Mouse (Mus musculus) forebrain, embryonic 11.5 days (tissue): ENCODE measurements around the gene Pde4d. TPM values are rescaled to one million over a fixed set of nuclear protein-coding genes. Genes with fewer than 3 reads are reported as not detected.
A peak's percentile ranks its signal among the peaks of the same experiment; 100 is the strongest.

Experiments
- ATAC-seq: fragments of 200-750 bp; cut with Nextera tagmentation; replicated peaks from 2 replicates; pipeline ENCODE4 v1.8.0; 2017; ENCODE audit warnings: moderate TSS enrichment; ENCODE audit not compliant: low FRiP score
- DNase-seq: peaks from one replicate; pipeline ENCODE4 v3.0.0-alpha.2; 2017; ENCODE audit warnings: low spot score
- H3K27ac ChIP-seq: fragments of 300-500 bp; sonication (generic); 2 replicates; pipeline ENCODE4 v1.5.1; 2014; ENCODE audit warnings: low read depth, low read length
- H3K27me3 ChIP-seq: fragments of 300-500 bp; sonication (generic); 2 replicates; pipeline ENCODE4 v1.6.1; 2014; ENCODE audit warnings: mild to moderate bottlenecking, low read length, mixed read lengths; ENCODE audit not compliant: control insufficient read depth, insufficient read depth
- H3K36me3 ChIP-seq: fragments of 300-500 bp; sonication (generic); 2 replicates; pipeline ENCODE4 v1.6.1; 2014; ENCODE audit warnings: mild to moderate bottlenecking, low read length, moderate library complexity, mixed read lengths; ENCODE audit not compliant: control insufficient read depth, insufficient read depth
- H3K4me1 ChIP-seq: fragments of 300-500 bp; sonication (generic); replicated peaks from 2 replicates; pipeline ENCODE4 v1.6.1; 2014; ENCODE audit warnings: low read length, mixed read lengths; ENCODE audit not compliant: control insufficient read depth, insufficient read depth
- H3K4me2 ChIP-seq: fragments of 300-500 bp; sonication (generic); 2 replicates; pipeline ENCODE4 v1.6.1; 2014; ENCODE audit warnings: low read depth, mild to moderate bottlenecking, low read length, moderate library complexity, mixed read lengths; ENCODE audit not compliant: severe bottlenecking
- H3K4me3 ChIP-seq: fragments of 300-500 bp; sonication (generic); 2 replicates; pipeline ENCODE4 v1.5.1; 2014; ENCODE audit warnings: low read depth, low read length
- H3K9ac ChIP-seq: fragments of 300-500 bp; sonication (generic); 2 replicates; pipeline ENCODE4 v1.6.1; 2014; ENCODE audit warnings: low read length
- H3K9me3 ChIP-seq: fragments of 300-500 bp; sonication (generic); 2 replicates; pipeline ENCODE4 v1.6.1; 2016; ENCODE audit warnings: low read length, mixed read lengths; ENCODE audit not compliant: control insufficient read depth
- WGBS: fragments of 180-500 bp; shearing (Covaris S2); extraction: QIAGEN DNeasy Blood & Tissue Kit; methylation state at CpG from one replicate; pipeline ENCODE4 v1.1.7; 2014; 5-methylcytosine and 5-hydroxymethylcytosine counted together
- polyA plus RNA-seq: library from polyadenylated mRNA; unstranded; fragments of >200 nt; fragmentation: Nextera tagmentation; extraction: Ambion mirVana; gene quantifications from 2 replicates; pipeline ENCODE4 v1.2.1, GENCODE M21; 2014

Pde4d gene
- polyA plus RNA-seq, 1 experiment from 2014 or later, result 11.9 TPM

- H3K9ac ChIP-seq, result no peak overlapping the region
- 88% methylated on average over 2 of the region's 2 CpGs for WGBS
Observed at GRCm38 (mm10) chr13:109429544-109429943, 979.8 kb downstream of the Pde4d start.

GRCm38 (mm10) chr13:109437231-109437776, 987.6 kb downstream of the Pde4d start:
- no peak for ATAC-seq
- no peaks in the 10 kb centered on the region for H3K36me3 ChIP-seq
- no peak overlapping the region for H3K9ac ChIP-seq
- no peaks in the 10 kb centered on the region for H3K27me3 ChIP-seq
- no peak overlapping the region for H3K4me3 ChIP-seq
- H3K4me1 ChIP-seq, result no peaks in the 10 kb centered on the region; the same call in 1 of the 2 replicates
- DNase-seq, result no peak
- no peak overlapping the region for H3K27ac ChIP-seq
- H3K4me2 ChIP-seq, result no peak overlapping the region
- H3K9me3 ChIP-seq, result no peaks in the 10 kb centered on the region
- WGBS, result 72% methylated on average over 4 of the region's 4 CpGs

More at GRCm38 (mm10) chr13:109429544-109429943, 979.8 kb downstream of the Pde4d start:
- Histone ChIP-seq H3K4me3 (no peak overlapping the region), H3K36me3 (no peaks in the 10 kb centered on the region), H3K27ac (no peak overlapping the region), H3K9me3 (no peaks in the 10 kb centered on the region), H3K4me1 (no peaks in the 10 kb centered on the region), H3K4me2 (no peak overlapping the region), H3K27me3 (no peaks in the 10 kb centered on the region)
- ATAC-seq, result no peak
- no peak for DNase-seq

DNA sequence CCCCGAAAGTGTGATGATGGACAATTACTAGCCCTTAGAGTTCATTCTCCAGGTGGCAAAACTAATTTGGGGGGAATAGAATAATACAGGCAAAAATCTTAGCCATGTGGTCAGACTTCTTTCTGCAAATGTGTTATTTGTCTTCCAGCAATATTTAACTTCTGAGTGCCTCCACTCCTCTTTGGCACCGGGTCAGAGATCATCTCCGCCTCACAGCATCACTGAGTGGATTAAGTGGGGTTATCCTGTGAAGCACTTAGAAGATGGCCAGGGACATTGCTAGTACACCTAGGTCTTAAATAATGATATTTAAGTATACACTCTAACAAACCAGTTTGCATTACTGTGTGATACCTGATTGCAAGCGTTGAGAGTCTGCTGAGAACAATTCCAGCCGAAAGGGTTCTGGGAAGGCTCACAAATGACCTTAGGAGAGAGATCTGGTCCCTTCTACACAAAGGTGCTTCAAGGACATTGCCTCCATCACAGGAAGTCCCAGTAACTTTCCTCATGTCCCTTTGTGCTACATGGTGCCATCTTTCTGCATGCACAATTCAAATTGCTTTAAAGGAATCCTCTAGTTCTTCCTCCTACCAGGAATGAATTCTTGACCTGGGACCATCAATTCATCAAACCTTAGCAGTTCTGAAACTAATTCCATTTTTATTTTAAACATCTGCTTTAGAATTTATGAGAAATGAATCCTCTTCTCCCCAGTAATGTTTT, 989.9 kb downstream of the Pde4d start:
- H3K9me3 ChIP-seq, result no peaks in the 10 kb centered on the region
- no peaks in the 10 kb centered on the region for H3K36me3 ChIP-seq
- DNase-seq (no peak), ATAC-seq (no peak)
- WGBS, result 74% methylated on average over 5 of the region's 5 CpGs
- H3K27me3 ChIP-seq, result no peaks in the 10 kb centered on the region
- H3K4me3 ChIP-seq, result peak overlapping the region; percentile 30; the same call in 1 of the 2 replicates
- no peak overlapping the region for H3K9ac ChIP-seq
- H3K4me2 ChIP-seq, result peak overlapping the region; percentile 49; the same call in 1 of the 2 replicates
- no peak overlapping the region for H3K27ac ChIP-seq
- peaks cover 5% of the 10 kb centered on the region; the same call in 1 of the 2 replicates for H3K4me1 ChIP-seq

GRCm38 (mm10) chr13:109440331-109440730, 990.6 kb downstream of the Pde4d start:
- Histone ChIP-seq H3K36me3 (no peaks in the 10 kb centered on the region), H3K4me2 (peak overlapping the region; percentile 49), H3K27me3 (no peaks in the 10 kb centered on the region), H3K9ac (peak overlapping the region; percentile 48), H3K9me3 (no peaks in the 10 kb centered on the region), H3K27ac (peak overlapping the region; percentile 39), H3K4me1 (peaks cover 5% of the 10 kb centered on the region; the same call in 1 of the 2 replicates), H3K4me3 (peak overlapping the region; percentile 30)
- ATAC-seq (peak; percentile 63), DNase-seq (peak; percentile 65)
- 2% methylated on average over 8 of the region's 8 CpGs for WGBS

GRCm38 (mm10) chr13:109440881-109441280, 991.1 kb downstream of the Pde4d start:
- Histone ChIP-seq H3K9me3 (no peaks in the 10 kb centered on the region), H3K4me3 (peak overlapping the region; percentile 30), H3K27ac (peak overlapping the region; percentile 39), H3K4me1 (peaks cover 5% of the 10 kb centered on the region; the same call in 1 of the 2 replicates), H3K27me3 (no peaks in the 10 kb centered on the region), H3K36me3 (no peaks in the 10 kb centered on the region), H3K9ac (peak overlapping the region; percentile 48), H3K4me2 (peak overlapping the region; percentile 49)
- ATAC-seq (peak; percentile 98), DNase-seq (peak; percentile 90)
- WGBS, result under 1% methylated on average over 12 of the region's 12 CpGs

GRCm38 (mm10) chr13:109441401-109441973, 991.7 kb downstream of the Pde4d start:
- Histone ChIP-seq H3K27me3 (no peaks in the 10 kb centered on the region), H3K36me3 (no peaks in the 10 kb centered on the region), H3K4me2 (peak overlapping the region; percentile 49), H3K27ac (no peak overlapping the region), H3K9ac (peak overlapping the region; percentile 48), H3K4me1 (peaks cover 5% of the 10 kb centered on the region; the same call in 1 of the 2 replicates), H3K4me3 (peak overlapping the region; percentile 30), H3K9me3 (no peaks in the 10 kb centered on the region)
- 43% methylated on average over 12 of the region's 12 CpGs for WGBS
- DNase-seq, result no peak
- peak; percentile 18; the same call in 1 of the 2 replicates for ATAC-seq

DNA sequence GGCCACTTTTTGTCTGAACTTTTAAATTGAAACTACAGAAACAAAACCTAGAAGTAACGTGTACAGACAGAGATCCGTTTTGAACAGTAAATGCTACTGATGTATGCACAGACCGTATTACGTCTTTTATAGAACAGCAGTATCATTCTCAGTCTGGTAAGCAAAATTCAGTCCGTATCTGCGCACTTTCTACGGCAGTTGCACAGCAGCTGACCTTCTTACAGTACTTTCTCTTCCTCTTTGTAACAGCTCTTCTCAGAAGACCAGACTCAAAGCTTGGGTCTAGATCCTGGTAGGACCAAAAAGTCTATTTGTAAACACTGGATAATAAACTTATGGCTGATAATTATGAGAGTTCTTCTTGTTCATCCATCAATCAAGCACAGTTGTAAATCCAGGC, 996.4 kb downstream of the Pde4d start:
- H3K4me1 ChIP-seq, result peaks cover 5% of the 10 kb centered on the region; the same call in 1 of the 2 replicates
- no peak overlapping the region for H3K4me2 ChIP-seq
- ATAC-seq (no peak), DNase-seq (no peak)
- H3K36me3 ChIP-seq, result no peaks in the 10 kb centered on the region
- WGBS, result 91% methylated on average over 7 of the region's 7 CpGs
- H3K27me3 ChIP-seq, result no peaks in the 10 kb centered on the region
- H3K9ac ChIP-seq, result no peak overlapping the region
- H3K27ac ChIP-seq, result no peak overlapping the region
- H3K9me3 ChIP-seq, result no peaks in the 10 kb centered on the region
- no peak overlapping the region for H3K4me3 ChIP-seq

GRCm38 (mm10) chr13:109448121-109448520, 998.4 kb downstream of the Pde4d start:
- Histone ChIP-seq H3K4me2 (no peak overlapping the region), H3K27me3 (no peaks in the 10 kb centered on the region), H3K9me3 (no peaks in the 10 kb centered on the region), H3K4me3 (no peak overlapping the region), H3K9ac (no peak overlapping the region), H3K27ac (no peak overlapping the region), H3K4me1 (peaks cover 5% of the 10 kb centered on the region; the same call in 1 of the 2 replicates), H3K36me3 (no peaks in the 10 kb centered on the region)
- WGBS, result 87% methylated on average over 5 of the region's 5 CpGs
- no peak for DNase-seq
- ATAC-seq, result no peak
